Mouse (Mus musculus) heart, adult 8-10 months (tissue): ENCODE results near the gene Rabl6. TPM values are rescaled to one million over a fixed set of nuclear protein-coding genes. Genes with fewer than 3 reads are reported as not detected.
"Not testable (repeated sequence)": the region's sequence is repeated elsewhere in the genome, so short reads cannot be mapped to it uniquely, and the experiment has no call there.

Source experiments
- DNase-seq: peaks from one replicate; pipeline ENCODE4 v3.0.0; 2022; ENCODE audit warnings: low spot score
- total RNA-seq, 4 experiments: library from RNA; stranded (reverse); gene quantifications; 2 replicates each; pipeline ENCODE4 v1.2.4; 2022

Gene Rabl6
- total RNA-seq, 4 experiments from 2014 or later = 67.3 to 75.3 (median 71.3) TPM

DNA sequence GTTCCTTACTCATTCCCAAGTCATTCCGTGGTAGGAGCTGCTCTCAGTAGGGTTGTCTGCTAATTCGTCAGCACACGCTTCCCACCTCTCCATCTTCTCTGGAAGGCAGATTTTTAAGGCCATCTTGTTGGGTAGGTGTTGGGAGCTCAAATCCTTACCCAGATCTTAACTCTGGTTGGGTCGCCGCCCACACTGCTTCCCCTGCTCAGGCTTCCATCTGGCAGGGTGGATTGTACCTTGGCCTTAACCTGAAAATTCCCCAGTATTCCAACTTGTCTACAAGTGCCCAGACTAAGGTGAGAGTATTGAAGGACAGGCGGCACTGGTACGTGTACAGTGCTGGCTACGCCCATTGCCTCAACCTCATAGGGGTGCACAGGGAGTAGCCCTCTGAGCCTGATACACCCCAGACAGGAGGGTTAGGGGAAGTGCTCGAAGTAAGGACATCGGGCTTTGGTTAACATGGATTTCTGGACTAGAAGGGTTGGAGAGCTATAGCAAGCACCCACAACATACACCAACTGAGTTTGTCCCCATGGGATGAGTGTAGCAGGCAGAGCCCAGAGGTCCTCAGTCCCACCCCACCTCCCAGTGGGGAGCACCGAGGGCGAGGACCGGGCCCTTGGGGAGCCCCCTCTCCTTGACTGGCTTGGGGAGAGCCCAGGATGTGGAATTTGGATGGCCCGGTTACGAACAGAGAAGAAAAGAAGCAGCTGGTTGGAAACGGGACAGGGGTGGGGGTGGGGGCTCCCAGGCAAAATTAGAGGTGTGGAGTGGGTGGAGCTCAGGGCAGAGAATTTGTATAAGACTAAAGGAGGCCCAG is 32.1 kb downstream of the Rabl6 start:
- no peak for DNase-seq

DNA sequence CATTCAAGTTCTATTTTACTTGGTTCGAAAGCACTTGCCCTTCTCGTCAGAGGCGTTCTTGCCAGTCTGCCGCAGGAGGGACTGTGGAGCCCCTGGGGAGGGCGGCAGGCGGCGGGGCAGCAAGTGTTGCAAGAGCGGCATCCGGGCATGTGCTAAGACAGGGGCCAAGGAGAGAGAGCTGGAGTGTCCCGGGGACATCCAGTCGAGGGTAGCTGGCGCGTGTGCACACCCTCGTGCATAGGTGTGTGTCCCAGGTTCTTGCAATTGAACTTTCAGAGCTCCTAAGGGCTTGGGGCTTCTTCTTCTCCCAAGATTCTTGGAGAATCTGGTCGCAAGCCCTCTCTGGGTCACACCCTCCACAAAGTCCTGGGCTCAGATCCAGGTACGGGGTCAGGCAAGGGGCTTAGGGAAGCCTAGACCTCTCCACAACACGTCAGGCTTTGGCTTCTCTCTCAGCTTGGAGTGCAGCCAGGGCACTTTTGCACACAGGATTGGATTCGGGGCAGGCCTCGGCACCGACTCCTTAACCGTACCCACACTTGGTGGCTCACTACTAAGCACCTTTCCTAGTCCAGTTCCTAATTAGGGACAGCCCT is 32.8 kb downstream of the Rabl6 start:
- no peak for DNase-seq

DNA sequence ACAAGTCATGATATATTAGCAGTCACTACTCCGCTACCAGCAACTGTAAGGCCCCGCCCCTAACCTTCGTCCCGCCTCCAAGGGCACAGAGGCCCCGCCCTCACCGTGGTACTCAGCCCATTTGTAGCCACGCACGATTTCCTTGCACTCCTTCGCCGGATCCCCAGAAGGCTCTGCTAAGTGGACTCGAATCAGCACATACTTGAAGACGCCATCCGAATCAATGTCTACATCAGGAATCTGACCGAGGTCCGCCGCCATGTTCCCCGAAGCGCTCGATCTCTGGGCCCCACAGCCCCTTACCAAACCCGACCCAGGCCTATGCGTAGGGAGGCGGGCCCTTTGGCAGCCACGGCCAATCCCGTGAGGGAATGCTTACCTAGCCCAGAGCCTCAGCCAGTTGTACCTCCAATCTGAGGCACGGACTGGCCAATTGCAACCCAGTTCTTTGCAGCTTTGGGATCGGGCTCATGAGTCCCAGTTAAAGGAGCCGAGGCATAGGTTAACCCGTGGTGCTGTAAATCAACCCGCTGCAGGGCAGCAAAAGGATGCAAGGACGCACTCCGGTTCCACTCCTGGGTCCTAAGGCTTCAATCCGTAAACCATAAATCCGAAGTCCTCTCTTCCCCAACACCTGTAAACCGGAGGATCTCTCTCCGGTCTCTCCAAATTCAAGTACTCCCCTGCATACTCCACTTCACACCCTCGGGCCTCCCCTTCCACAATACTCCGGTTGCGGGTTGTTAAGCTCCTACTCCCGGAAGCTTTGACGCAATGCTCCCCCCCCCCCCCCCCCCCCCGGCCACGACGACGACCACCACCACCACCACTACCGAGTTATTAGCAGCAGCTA is 33.5 kb downstream of the Rabl6 start, which contains the start of the genes Mamdc4 and Phpt1:
Gene Mamdc4, minus strand, starts transcription at position 267 of the 853 bp plus-strand sequence.
Gene Phpt1, minus strand, starts transcription at position 646 of the 853 bp plus-strand sequence.
- peak; percentile 98 for DNase-seq

DNA sequence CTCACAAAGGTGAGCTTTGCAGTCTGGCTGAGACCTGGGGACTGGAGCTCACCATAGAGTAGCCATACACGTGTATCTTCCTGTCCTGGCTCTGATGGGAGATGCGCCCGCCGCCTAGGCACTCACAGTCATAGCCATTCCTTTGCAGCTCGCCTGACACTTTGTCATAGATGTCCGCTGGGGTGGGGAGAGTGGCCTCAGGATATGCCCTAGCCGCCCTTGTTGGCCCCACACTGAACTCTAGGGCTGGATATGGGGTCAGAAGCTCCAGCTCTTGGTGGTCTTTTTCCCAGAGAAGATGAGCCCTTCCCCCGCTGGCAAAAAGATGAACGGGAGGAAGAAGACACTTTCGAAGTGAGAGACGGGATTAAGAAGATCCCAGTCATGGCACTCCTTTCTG is 34.2 kb downstream of the Rabl6 start:
- no peak for DNase-seq

DNA sequence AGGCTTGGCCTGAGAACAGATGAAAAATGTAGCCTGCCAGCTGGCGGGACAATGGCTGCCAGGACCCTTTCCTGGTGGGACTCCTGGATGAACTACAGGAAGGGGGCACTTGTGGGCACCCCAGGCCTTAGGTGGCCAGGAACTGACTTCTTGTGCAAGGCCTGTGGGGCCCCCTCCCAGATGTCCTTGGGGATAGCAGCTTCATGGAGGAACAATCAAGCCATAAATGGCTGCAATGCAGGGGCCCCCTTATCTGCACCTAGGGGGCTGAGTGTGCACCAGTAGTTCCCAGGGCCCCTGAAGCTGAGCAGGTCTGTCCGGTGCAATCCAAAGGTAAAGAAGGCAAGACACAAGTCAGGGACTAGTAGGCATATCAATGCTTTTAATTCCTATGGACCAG is 35.3 kb downstream of the Rabl6 start:
- no peak for DNase-seq

DNA sequence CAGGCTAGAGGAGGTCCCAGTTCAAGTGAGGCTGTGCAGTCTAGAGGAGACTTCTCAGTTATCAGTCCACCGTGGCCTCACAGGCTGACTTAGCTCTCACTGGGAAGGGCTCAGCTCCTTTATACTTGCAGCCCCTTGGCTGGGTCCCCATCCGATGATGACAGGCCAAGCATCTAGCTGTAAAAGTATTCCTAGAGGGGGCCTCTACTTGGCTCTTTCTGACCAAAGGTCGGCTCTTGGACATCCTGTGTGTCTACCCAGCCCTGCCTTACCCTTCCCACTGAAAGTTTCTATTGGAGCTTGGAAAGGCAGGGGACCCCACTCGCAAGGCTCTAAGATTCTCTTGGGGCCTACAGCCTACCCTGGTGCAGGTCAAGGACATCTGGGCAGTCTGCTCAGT is 37.1 kb downstream of the Rabl6 start:
- DNase-seq = no peak

DNA sequence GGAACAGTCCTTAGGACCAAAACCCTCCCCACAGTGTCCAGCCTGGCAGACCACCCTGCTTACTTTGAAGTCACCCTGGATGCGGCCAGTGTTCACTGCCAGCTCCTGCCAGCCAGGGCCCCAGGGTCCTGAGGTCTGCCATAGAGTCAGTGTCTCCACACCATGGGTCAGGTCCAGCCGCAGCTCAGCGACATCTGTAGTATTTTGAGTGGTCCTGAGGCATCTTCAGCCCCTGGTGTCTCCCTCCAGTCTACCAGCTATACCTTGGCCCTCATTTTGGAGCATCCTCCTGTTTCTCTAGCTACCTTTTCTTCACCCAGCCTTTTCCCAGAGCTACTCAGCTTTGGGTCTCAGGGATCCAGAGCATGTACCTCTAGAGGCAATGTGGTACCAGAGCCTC is 39.0 kb downstream of the Rabl6 start:
- no peak for DNase-seq

DNA sequence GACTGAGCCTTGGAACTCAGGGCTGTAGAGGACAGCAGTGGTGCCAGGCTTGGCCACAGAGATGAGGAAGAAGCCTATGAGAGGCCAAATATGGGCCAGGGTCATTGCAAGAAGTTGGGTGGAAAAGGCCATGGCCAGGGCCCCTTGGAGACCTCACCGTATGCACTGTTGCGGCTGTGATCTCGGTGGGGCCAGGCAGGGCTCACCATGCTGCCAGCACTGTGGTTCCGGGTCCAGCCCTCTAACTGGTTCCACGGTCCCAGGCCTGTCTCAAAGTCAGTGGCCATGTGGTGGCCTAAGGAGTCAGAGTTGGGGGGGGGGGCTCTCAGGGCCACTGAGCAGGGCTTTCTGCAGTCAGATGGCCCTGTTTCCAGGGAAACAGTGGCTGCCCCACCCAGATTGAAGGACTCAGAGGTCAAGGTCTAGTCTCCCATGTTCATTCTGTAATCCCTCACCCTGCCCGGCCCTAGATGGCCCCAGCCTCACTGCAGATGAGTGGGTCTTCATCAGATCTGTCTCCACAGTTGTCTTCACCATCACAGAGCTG is 39.8 kb downstream of the Rabl6 start:
- no peak for DNase-seq

DNA sequence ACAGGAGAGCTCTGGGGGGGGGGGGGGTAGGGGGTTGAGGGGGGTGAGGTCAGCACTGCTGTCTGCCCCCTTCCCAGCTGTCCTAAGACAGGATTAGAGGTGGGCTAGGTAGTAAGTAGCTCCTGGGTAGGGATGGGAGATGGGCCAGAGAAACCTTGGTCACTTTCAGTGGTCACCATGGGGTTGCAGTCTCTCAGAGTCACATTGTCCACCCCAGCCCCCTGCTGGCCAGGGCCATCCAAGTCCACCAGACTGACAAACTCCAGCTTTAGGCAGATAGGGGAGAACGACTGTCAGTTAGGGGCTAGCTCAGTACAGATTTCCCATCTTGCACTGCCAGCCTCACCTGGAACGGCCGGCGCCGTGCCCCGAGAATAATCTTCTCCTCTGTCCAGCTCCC is 41.8 kb downstream of the Rabl6 start:
- DNase-seq = no peak

DNA sequence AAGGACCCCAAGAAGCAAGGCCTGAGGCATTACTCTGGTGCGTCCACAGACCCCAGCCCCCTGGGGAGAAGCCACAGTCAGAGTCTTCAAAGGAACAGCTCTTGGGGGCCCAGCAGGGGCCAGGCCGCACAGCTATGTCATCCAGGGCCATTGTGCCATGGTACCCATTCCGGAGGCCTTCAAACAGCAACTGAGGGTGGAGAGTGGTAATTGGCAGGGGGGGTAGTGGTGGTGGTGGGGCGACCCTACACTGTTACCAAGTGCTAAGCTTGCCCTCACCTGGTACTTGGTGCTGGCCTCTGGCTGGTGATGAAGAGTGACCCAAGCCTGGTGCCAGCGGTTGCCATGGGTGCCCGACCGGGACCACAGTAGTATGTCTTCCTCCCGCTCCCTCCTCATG is 42.6 kb downstream of the Rabl6 start:
- no peak for DNase-seq

DNA sequence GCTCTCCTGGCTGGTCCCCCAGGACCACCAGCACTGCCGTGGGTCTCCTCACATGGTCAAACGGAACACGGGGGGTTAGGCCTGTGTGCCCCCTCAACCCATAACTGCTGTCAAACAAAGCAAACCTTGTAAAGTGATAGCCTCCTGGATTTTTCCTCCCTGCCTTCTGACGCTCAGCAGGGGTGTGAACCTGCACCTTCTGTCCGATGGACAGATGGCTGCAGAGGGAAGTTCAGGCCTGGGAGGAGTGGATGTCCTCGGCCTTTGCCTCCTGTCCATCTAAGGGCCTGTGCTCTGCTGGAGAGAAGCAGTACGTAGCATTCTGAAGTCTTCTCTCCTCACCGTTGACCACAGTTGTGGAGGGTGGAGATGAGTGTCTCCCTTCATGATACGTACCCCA is 46.4 kb downstream of the Rabl6 start:
- DNase-seq = no peak

DNA sequence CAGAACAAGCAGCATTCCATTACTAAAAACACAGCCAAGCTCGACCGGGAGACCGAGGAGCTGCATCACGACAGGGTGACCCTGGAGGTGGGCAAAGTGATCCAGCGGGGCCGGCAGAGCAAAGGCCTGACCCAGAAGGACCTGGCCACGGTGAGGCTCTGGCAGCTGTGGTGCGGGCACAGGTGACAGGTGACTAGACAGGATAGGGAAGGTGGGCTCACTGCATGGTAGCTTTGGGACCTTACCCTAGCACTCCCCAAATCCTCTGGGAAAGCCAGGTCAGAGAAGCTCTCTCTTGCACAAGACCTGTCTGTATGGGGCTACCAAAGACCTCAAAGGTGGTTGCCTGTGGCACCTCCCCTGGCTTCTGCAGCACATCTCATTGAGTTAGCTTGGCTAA is 47.8 kb downstream of the Rabl6 start:
- DNase-seq = no peak

DNA sequence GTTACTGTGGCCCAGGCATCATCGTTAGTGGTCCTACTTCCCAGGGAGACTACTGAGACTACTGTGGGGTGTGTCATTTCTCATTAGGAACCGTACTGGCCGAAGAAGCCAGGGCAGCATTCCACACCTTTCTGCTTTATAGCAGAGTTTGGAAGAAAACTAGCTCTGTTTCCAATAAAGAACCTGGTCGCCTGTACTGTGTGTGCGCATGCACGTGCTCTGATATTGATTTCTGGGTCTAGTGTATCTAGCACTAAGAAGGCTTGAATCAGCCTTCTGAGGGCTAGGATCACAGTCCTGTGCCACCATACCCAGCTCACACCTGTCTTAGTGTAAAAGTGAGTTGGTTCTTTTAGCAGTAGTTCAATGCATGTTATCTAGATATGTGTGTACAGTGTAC is 49.5 kb downstream of the Rabl6 start:
- no peak for DNase-seq

DNA sequence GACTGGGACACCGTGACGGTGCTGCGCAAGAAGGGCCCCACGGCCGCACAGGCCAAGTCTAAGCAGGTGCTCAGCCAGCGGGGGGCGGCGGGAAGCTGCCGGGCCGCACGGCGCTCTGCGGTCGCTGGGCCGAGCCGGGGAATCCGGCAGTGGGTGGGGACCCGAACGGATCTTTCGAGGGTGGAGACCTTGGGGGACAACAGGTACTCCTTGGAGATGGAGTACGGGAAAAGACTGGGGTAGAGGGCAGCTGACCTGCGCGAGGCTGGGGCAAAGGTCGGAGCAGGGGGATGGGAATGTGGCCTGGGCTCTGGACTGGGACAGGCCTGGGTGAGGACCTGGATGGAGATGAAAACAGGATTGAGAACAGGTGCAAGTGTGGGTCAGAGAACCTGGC is 50.4 kb downstream of the Rabl6 start:
- DNase-seq = no peak

DNA sequence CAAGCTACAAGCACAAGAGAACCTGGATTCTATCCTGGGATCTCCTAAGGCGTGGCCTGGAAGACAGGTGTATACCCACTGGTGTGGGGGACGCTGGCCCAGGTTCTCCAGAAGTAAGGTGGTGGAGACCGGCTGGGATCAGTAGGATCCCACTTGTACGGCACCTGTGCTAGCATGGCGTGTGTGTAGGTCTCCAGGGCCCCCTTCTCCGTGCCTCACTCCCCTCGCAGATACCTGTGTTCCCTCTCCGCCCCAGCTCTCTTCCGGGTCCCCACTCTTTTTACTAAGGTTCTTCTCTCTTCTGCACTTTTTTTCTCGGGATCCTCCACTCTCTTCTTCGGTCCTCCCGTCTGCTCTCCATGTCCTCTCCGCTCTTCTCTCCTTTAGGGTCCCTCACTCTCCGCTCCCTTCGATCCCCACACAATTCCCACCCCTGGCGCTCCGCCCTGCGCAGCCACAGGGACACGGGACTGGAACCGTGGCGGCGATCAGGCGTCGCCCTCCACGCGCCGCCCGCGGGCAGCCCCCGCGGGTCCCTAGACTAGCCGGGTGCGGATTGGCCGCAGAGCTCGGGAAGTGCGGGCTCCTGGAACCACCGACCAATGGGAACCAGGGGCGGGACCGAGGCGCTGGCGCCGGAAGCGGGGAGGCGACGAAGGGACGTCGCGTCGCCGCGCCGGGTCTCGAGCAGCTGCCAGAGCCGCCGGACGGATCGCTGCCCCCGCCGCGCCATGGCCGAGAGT is 50.9 kb downstream of the Rabl6 start, which contains the start of gene Edf1:
Gene Edf1, plus strand, starts transcription at position 627 of the 743 bp plus-strand sequence.
- peak; percentile 95 for DNase-seq

DNA sequence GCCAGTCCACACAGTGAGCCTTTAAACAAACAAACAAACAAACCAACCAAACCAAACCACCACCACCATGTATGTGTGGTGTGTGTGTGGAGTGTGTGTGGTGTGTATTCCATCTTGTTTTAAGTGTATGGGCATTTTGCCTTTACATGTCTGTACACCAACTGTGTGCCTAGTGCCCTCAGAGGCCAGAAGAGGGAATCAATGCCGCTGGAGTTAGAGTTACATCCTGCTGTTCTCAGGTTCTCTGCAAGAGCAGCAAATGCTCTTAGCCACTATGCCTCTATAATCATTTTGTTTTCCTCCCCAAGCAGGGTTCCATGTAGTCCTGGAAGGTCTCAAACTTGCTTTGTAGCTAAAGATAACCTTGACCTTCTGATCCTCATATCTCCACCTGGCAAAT is 52.0 kb downstream of the Rabl6 start:
- no peak for DNase-seq

DNA sequence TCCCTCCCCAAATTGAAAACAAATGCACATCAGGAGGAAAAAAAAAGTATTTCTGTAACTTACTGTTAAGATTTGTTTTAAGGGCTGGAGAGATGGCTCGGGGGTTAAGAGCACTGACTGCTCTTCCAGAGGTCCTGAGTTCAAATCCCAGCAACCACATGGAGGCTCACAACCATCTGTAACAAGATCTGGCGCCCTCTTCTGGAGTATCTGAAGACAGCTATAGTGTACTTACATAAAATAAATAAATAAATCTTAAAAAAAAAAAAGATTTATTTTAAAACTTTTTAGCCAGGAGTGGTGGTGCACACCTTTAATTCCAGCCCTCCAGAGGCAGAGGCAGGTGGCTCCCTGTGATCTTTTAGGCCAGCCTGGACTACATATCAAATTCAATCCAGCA is 52.8 kb downstream of the Rabl6 start:
- not testable (repeated sequence) for DNase-seq

DNA sequence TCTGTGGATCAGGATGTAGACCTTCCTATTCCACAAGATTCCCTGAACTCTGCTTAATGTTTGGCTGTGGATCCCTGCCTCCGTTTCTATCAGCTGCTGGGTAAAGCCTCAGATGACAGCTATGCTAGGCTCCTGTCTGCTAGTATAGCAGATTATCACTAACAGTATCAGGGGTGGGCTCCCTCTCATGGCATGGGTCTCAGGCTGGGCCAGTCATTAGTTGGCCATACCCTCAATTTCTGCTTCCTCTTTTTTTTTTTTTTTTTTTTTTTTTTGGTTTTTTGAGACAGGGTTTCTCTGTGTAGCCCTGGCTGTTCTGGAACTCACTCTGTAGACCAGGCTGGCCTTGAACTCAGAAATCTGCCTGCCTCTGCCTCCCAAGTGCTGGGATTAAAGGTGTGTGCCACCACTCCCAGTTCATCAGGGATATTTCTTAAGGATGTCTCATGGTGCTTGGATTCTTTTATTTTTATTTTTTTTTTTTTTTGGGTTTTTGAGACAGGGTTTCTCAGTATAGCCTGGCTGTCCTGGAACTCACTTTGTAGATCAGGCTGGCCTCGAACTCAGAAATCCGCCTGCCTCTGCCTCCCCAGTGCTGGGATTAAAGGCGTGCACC is 55.0 kb downstream of the Rabl6 start:
- not testable (repeated sequence) for DNase-seq

DNA sequence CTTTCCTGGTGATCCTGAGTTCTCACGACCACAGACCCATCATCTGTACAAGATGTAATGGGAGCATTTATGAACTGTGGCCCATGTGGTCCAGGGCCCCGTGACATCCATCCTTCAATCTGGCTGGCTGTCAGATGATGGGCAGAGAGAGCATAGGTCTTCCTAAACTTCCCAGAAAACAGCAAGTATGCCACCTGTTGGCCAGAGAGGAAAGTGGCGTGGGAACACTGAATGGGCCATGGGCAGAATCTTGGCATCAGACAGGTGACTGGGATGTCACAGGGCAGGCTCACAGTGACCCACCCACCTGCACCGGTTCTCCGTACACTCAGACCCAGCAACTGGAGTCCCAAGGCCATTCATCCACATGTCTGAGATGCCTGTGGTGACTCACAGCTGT is 57.1 kb downstream of the Rabl6 start:
- DNase-seq = no peak
